Mouse (Mus musculus): ENCODE measurements around the gene Stmnd1. TPM values are rescaled to one million over a fixed set of nuclear protein-coding genes. Genes with fewer than 3 reads are reported as not detected.
"Not testable (repeated sequence)": the region's sequence is repeated elsewhere in the genome, so short reads cannot be mapped to it uniquely, and the experiment has no call there.

Stmnd1 gene
- polyA plus RNA-seq, 1 experiment from 2014 or later: 0.09 TPM

GRCm38 (mm10) chr13:46294365-46294764, 20.8 kb downstream of the Stmnd1 start:
- Histone ChIP-seq H3K4me2 (no peak overlapping the region), H3K4me3 (replicated peaks) (no peak overlapping the region), H3K27me3 (replicated peaks) (no peaks in the 10 kb centered on the region), H3K36me3 (no peaks in the 10 kb centered on the region), H3K4me1 (no peaks in the 10 kb centered on the region), H3K27ac (no peak overlapping the region), H3K9ac (no peak overlapping the region), H3K9me3 (no peaks in the 10 kb centered on the region)
- no peak for ATAC-seq (ENCODE audit: insufficient read depth, low FRiP score, low read depth)

- no peak for ATAC-seq (ENCODE audit: insufficient read depth, low FRiP score, low read depth)
- H3K27me3 ChIP-seq (replicated peaks): no peaks in the 10 kb centered on the region
- no peak overlapping the region for H3K4me3 ChIP-seq (replicated peaks)
- 84% methylated on average over 4 of the region's 4 CpGs for whole genome bisulfite sequencing
- no peak overlapping the region for H3K4me2 ChIP-seq
- H3K9ac ChIP-seq: no peak overlapping the region
- no peaks in the 10 kb centered on the region for H3K4me1 ChIP-seq
- H3K36me3 ChIP-seq: no peaks in the 10 kb centered on the region
- H3K27ac ChIP-seq: no peak overlapping the region
- no peaks in the 10 kb centered on the region for H3K9me3 ChIP-seq
Observed at GRCm38 (mm10) chr13:46297701-46298100, 24.2 kb downstream of the Stmnd1 start.

- Histone ChIP-seq H3K27me3 (replicated peaks) (no peaks in the 10 kb centered on the region), H3K4me1 (no peaks in the 10 kb centered on the region), H3K36me3 (no peaks in the 10 kb centered on the region), H3K9me3 (no peaks in the 10 kb centered on the region), H3K4me3 (replicated peaks) (no peak overlapping the region), H3K9ac (no peak overlapping the region), H3K27ac (no peak overlapping the region), H3K4me2 (no peak overlapping the region)
- 42% methylated on average over 10 of the region's 10 CpGs for WGBS
- ATAC-seq (ENCODE audit: insufficient read depth, low FRiP score, low read depth): no peak
Observed at GRCm38 (mm10) chr13:46310790-46311189, 37.3 kb downstream of the Stmnd1 start.

GRCm38 (mm10) chr13:46313176-46313575, 39.7 kb downstream of the Stmnd1 start:
- H3K27me3 ChIP-seq (replicated peaks): no peaks in the 10 kb centered on the region
- H3K27ac ChIP-seq: no peak overlapping the region
- H3K4me1 ChIP-seq: no peaks in the 10 kb centered on the region
- no peaks in the 10 kb centered on the region for H3K36me3 ChIP-seq
- WGBS: 65% methylated on average over 5 of the region's 5 CpGs
- no peak overlapping the region for H3K4me2 ChIP-seq
- no peaks in the 10 kb centered on the region for H3K9me3 ChIP-seq
- ATAC-seq (ENCODE audit: insufficient read depth, low FRiP score, low read depth): no peak
- H3K4me3 ChIP-seq (replicated peaks): no peak overlapping the region
- no peak overlapping the region for H3K9ac ChIP-seq

GRCm38 (mm10) chr13:46315165-46315564, 41.6 kb downstream of the Stmnd1 start:
- no peak overlapping the region for H3K4me3 ChIP-seq (replicated peaks)
- no peaks in the 10 kb centered on the region for H3K36me3 ChIP-seq
- H3K27me3 ChIP-seq (replicated peaks): no peaks in the 10 kb centered on the region
- H3K4me1 ChIP-seq: no peaks in the 10 kb centered on the region
- ATAC-seq (ENCODE audit: insufficient read depth, low FRiP score, low read depth): no peak
- H3K27ac ChIP-seq: no peak overlapping the region
- no peaks in the 10 kb centered on the region for H3K9me3 ChIP-seq
- no peak overlapping the region for H3K4me2 ChIP-seq
- 84% methylated on average over 7 of the region's 7 CpGs for WGBS
- H3K9ac ChIP-seq: no peak overlapping the region

GRCm38 (mm10) chr13:46326351-46326985, 52.9 kb downstream of the Stmnd1 start:
- no peak overlapping the region for H3K4me3 ChIP-seq (replicated peaks)
- H3K36me3 ChIP-seq: no peaks in the 10 kb centered on the region
- no peak overlapping the region for H3K27ac ChIP-seq
- H3K4me1 ChIP-seq: no peaks in the 10 kb centered on the region
- H3K4me2 ChIP-seq: no peak overlapping the region
- 70% methylated on average over 4 of the region's 4 CpGs for WGBS
- H3K9me3 ChIP-seq: no peaks in the 10 kb centered on the region
- no peak for ATAC-seq (ENCODE audit: insufficient read depth, low FRiP score, low read depth)
- H3K9ac ChIP-seq: no peak overlapping the region
- no peaks in the 10 kb centered on the region for H3K27me3 ChIP-seq (replicated peaks)

GRCm38 (mm10) chr13:46335020-46335419, 61.5 kb downstream of the Stmnd1 start:
- Histone ChIP-seq H3K9ac (no peak overlapping the region), H3K4me2 (no peak overlapping the region), H3K36me3 (no peaks in the 10 kb centered on the region), H3K4me1 (no peaks in the 10 kb centered on the region), H3K4me3 (replicated peaks) (no peak overlapping the region), H3K27ac (no peak overlapping the region), H3K27me3 (replicated peaks) (no peaks in the 10 kb centered on the region), H3K9me3 (no peaks in the 10 kb centered on the region)
- WGBS: 61% methylated on average over 6 of the region's 6 CpGs
- ATAC-seq (ENCODE audit: insufficient read depth, low FRiP score, low read depth): no peak

- not testable (repeated sequence) for H3K4me3 ChIP-seq (replicated peaks); H3K27me3 ChIP-seq (replicated peaks); H3K27ac ChIP-seq; H3K9me3 ChIP-seq; H3K4me1 ChIP-seq; H3K36me3 ChIP-seq; H3K9ac ChIP-seq; ATAC-seq (ENCODE audit: insufficient read depth, low FRiP score, low read depth); H3K4me2 ChIP-seq
- 74% methylated on average over 1 of the region's 1 CpGs for WGBS
Observed at GRCm38 (mm10) chr13:46336281-46336680, 62.8 kb downstream of the Stmnd1 start.

GRCm38 (mm10) chr13:46337791-46338190, 64.3 kb downstream of the Stmnd1 start:
- no peak overlapping the region for H3K4me2 ChIP-seq
- H3K36me3 ChIP-seq: no peaks in the 10 kb centered on the region
- no peak for ATAC-seq (ENCODE audit: insufficient read depth, low FRiP score, low read depth)
- WGBS: 71% methylated on average over 2 of the region's 2 CpGs
- no peak overlapping the region for H3K4me3 ChIP-seq (replicated peaks)
- H3K9ac ChIP-seq: no peak overlapping the region
- H3K27me3 ChIP-seq (replicated peaks): no peaks in the 10 kb centered on the region
- H3K9me3 ChIP-seq: no peaks in the 10 kb centered on the region
- no peak overlapping the region for H3K27ac ChIP-seq
- H3K4me1 ChIP-seq: no peaks in the 10 kb centered on the region

GRCm38 (mm10) chr13:46339954-46340353, 66.4 kb downstream of the Stmnd1 start:
- Histone ChIP-seq H3K36me3 (no peaks in the 10 kb centered on the region), H3K27ac (no peak overlapping the region), H3K9me3 (no peaks in the 10 kb centered on the region), H3K4me3 (replicated peaks) (no peak overlapping the region), H3K4me1 (no peaks in the 10 kb centered on the region), H3K4me2 (no peak overlapping the region), H3K9ac (no peak overlapping the region), H3K27me3 (replicated peaks) (no peaks in the 10 kb centered on the region)
- WGBS: 61% methylated on average over 4 of the region's 4 CpGs
- ATAC-seq (ENCODE audit: insufficient read depth, low FRiP score, low read depth): no peak

GRCm38 (mm10) chr13:46340583-46340982, 67.1 kb downstream of the Stmnd1 start:
- WGBS: 90% methylated on average over 8 of the region's 8 CpGs
- H3K4me2 ChIP-seq: no peak overlapping the region

GRCm38 (mm10) chr13:46341419-46341818, 67.9 kb downstream of the Stmnd1 start:
- no peak overlapping the region for H3K9ac ChIP-seq
- no peaks in the 10 kb centered on the region for H3K9me3 ChIP-seq
- no peaks in the 10 kb centered on the region for H3K27me3 ChIP-seq (replicated peaks)
- WGBS: 79% methylated on average over 5 of the region's 5 CpGs
- ATAC-seq (ENCODE audit: insufficient read depth, low FRiP score, low read depth): no peak
- H3K4me3 ChIP-seq (replicated peaks): no peak overlapping the region
- no peaks in the 10 kb centered on the region for H3K4me1 ChIP-seq
- no peak overlapping the region for H3K27ac ChIP-seq
- H3K4me2 ChIP-seq: no peak overlapping the region
- H3K36me3 ChIP-seq: no peaks in the 10 kb centered on the region

More at GRCm38 (mm10) chr13:46340583-46340982, 67.1 kb downstream of the Stmnd1 start:
- H3K9ac ChIP-seq: no peak overlapping the region
- no peak overlapping the region for H3K4me3 ChIP-seq (replicated peaks)
- no peaks in the 10 kb centered on the region for H3K27me3 ChIP-seq (replicated peaks)
- no peak overlapping the region for H3K27ac ChIP-seq
- ATAC-seq (ENCODE audit: insufficient read depth, low FRiP score, low read depth): no peak
- H3K9me3 ChIP-seq: no peaks in the 10 kb centered on the region
- H3K4me1 ChIP-seq: no peaks in the 10 kb centered on the region
- H3K36me3 ChIP-seq: no peaks in the 10 kb centered on the region

GRCm38 (mm10) chr13:46343226-46343625, 69.7 kb downstream of the Stmnd1 start:
- Histone ChIP-seq H3K4me3 (replicated peaks) (no peak overlapping the region), H3K9me3 (no peaks in the 10 kb centered on the region), H3K4me1 (no peaks in the 10 kb centered on the region), H3K27ac (no peak overlapping the region), H3K27me3 (replicated peaks) (no peaks in the 10 kb centered on the region), H3K4me2 (no peak overlapping the region), H3K36me3 (no peaks in the 10 kb centered on the region), H3K9ac (no peak overlapping the region)
- no peak for ATAC-seq (ENCODE audit: insufficient read depth, low FRiP score, low read depth)
- WGBS: 56% methylated on average over 7 of the region's 7 CpGs

Measured in stomach, embryonic 15.5 days (tissue).